Mouse (Mus musculus): ENCODE measurements around the gene Gm5286. TPM values are rescaled to one million over a fixed set of nuclear protein-coding genes. Genes with fewer than 3 reads are reported as not detected.
"Not testable (repeated sequence)": the region's sequence is repeated elsewhere in the genome, so short reads cannot be mapped to it uniquely, and the experiment has no call there.

The Gm5286 gene
- not detected in 2 replicates for polyA plus RNA-seq (2015; fragmentation: Nextera tagmentation; extraction: Ambion mirVana)

DNA sequence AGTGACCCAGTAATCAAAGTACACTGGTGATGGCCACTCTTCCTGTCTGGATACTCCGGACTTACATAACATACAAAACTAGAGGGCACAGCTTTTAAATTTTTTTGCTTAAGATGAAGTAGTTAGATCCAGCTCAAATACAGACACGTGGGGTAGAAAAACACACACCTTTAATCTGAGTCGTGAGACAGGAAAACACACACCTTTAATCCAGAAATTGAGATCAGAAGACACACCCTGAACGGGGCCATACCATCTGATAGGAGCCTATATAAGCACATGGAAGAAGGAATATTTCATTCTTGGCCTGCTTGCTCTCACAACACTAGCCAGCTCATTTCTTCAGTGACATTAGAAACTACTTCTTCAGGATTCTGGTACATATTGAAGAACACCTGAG lies at the start of gene Gm5286:
Gm5286 (plus strand) TSS at position 301 of the 400 bp plus-strand sequence.
- not testable (repeated sequence) for H3K9me3 ChIP-seq (replicated peaks); ATAC-seq (ENCODE audit: low read depth); H3K9ac ChIP-seq; H3K4me3 ChIP-seq (replicated peaks); H3K4me2 ChIP-seq; H3K27me3 ChIP-seq; H3K36me3 ChIP-seq; H3K4me1 ChIP-seq (replicated peaks); DNase-seq; H3K27ac ChIP-seq
- WGBS (ENCODE audit: insufficient replicate concordance): 48% methylated on average over 3 of the region's 4 CpGs

DNA sequence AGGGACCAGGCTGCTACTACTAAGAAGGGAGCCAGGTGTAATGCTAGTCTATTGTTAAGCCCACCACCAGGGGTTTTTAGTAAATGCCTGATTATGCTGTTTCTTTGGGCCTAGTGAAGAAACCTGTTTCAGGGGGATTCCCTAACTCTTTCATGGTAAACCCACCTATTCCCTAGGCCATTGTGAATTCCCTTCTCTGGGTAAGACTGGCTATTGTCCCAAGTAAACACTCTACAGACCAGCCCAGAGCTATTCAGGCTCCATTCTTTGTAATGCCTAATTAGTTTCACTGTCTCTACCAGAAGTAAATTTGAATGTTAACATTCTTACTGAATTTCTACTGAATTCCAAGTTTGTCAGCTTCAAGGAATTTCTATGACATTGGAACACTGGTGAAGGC lies 29.2 kb upstream of the Gm5286 start:
- DNase-seq; H3K36me3 ChIP-seq; H3K9ac ChIP-seq; H3K27ac ChIP-seq; H3K4me2 ChIP-seq; ATAC-seq (ENCODE audit: low read depth); H3K4me3 ChIP-seq (replicated peaks); H3K9me3 ChIP-seq (replicated peaks); H3K27me3 ChIP-seq; H3K4me1 ChIP-seq (replicated peaks): not testable (repeated sequence)

DNA sequence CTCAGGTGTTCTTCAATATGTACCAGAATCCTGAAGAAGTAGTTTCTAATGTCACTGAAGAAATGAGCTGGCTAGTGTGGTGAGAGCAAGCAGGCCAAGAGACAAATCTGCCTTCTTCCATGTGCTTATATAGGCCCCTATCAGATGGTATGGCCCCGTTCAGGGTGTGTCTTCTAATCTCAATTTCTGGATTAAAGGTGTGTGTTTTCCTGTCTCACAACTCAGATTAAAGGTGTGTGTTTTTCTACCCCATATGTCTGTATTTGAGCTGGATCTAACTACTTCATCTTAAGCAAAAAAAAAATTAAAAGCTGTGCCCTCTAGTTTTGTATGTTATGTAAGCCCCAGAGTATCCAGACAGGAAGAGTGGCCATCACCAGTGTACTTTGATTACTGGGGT lies 18.4 kb upstream of the Gm5286 start, which contains the start of gene Gm10696:
Gm10696 (minus strand) TSS at position 101 of the 400 bp plus-strand sequence.
- ATAC-seq (ENCODE audit: low read depth); H3K9me3 ChIP-seq (replicated peaks); H3K27me3 ChIP-seq; H3K27ac ChIP-seq; H3K4me1 ChIP-seq (replicated peaks); H3K4me2 ChIP-seq; DNase-seq; H3K36me3 ChIP-seq; H3K9ac ChIP-seq; H3K4me3 ChIP-seq (replicated peaks): not testable (repeated sequence)
- 52% methylated on average over 1 of the region's 1 CpGs for WGBS (ENCODE audit: insufficient replicate concordance)

Other genes starting within 250 kb of the Gm5286 start
- gene Tdpoz5, start 235.4 kb upstream of the Gm5286 start, polyA plus RNA-seq (2015; fragmentation: Nextera tagmentation; extraction: Ambion mirVana): not detected in 2 replicates
- gene Gm9125, start 141.8 kb upstream of the Gm5286 start, polyA plus RNA-seq (2015; fragmentation: Nextera tagmentation; extraction: Ambion mirVana): not detected in 2 replicates
- gene Gm10697, start 124.1 kb upstream of the Gm5286 start, polyA plus RNA-seq (2015; fragmentation: Nextera tagmentation; extraction: Ambion mirVana): not detected in 2 replicates
- not detected in 2 replicates for gene Gm10696, start 18.5 kb upstream of the Gm5286 start, polyA plus RNA-seq (2015; fragmentation: Nextera tagmentation; extraction: Ambion mirVana)
- not detected in 2 replicates for gene Gm4778, start 67.3 kb downstream of the Gm5286 start, polyA plus RNA-seq (2015; fragmentation: Nextera tagmentation; extraction: Ambion mirVana)
- 2.6 and 3.6 TPM in 2 replicates for gene Them4, start 113.4 kb downstream of the Gm5286 start, polyA plus RNA-seq (2015; fragmentation: Nextera tagmentation; extraction: Ambion mirVana)
- not detected in 2 replicates for gene Them5, start 145.4 kb downstream of the Gm5286 start, polyA plus RNA-seq (2015; fragmentation: Nextera tagmentation; extraction: Ambion mirVana)
- gene C2cd4d, start 165.7 kb downstream of the Gm5286 start, polyA plus RNA-seq (2015; fragmentation: Nextera tagmentation; extraction: Ambion mirVana): 0.22 TPM in 1 of 2 replicates, not detected in the other
- gene Rorc, start 176.1 kb downstream of the Gm5286 start, polyA plus RNA-seq (2015; fragmentation: Nextera tagmentation; extraction: Ambion mirVana): 0.58 and 0.65 TPM in 2 replicates
- gene Lingo4, start 201.8 kb downstream of the Gm5286 start, polyA plus RNA-seq (2015; fragmentation: Nextera tagmentation; extraction: Ambion mirVana): 0.03 and 0.06 TPM in 2 replicates
- gene Tdrkh, start 216.6 kb downstream of the Gm5286 start, polyA plus RNA-seq (2015; fragmentation: Nextera tagmentation; extraction: Ambion mirVana): 9.5 and 13.9 TPM in 2 replicates
- gene Mrpl9, start 246.6 kb downstream of the Gm5286 start, polyA plus RNA-seq (2015; fragmentation: Nextera tagmentation; extraction: Ambion mirVana): 47.5 and 52.5 TPM in 2 replicates
- gene Oaz3, start 247.2 kb downstream of the Gm5286 start, polyA plus RNA-seq (2015; fragmentation: Nextera tagmentation; extraction: Ambion mirVana): 0.19 and 0.45 TPM in 2 replicates

Measured in liver, embryonic 13.5 days (tissue).